Mouse (Mus musculus) liver, postnatal 0 days (tissue): ENCODE data around the gene Timm8a1.

ENCODE experiments used
- CTCF ChIP-seq: sonication (generic); IDR thresholded peaks from 2 replicates; pipeline ENCODE4 v1.5.1; 2016; ENCODE audit warnings: antibody characterized with exemption, low read depth
- EP300 ChIP-seq: IDR thresholded peaks from 2 replicates; pipeline ENCODE4 v1.6.1; 2016; ENCODE audit warnings: antibody characterized with exemption, low read depth, mild to moderate bottlenecking

DNA sequence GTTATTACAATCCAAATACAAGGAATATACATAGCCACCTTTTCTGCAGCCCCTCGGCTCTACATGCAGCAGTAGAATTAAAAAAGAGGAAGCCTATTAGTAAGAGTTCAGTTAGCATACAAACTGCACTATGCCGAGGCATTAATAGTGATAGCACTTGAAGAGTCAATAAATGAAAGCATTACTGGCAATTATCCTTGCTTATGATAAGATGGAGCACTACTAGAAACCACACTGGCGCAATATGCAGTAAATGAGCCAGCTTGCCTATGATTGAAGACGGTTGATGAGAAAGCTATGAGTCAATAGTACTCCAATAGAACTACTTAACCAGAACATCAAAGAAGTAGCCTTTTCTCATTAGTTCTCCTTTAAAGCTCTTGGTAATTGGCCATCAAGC is 36.2 kb upstream of the Timm8a1 start:
- TF ChIP-seq EP300 (no peak), CTCF (no peak)
